Mouse (Mus musculus): ENCODE data around the gene Ptpn14. TPM values are rescaled to one million over a fixed set of nuclear protein-coding genes. Genes with fewer than 3 reads are reported as not detected.

The Ptpn14 gene
- polyA plus RNA-seq, 1 experiment from 2014 or later = 1.1 TPM

GRCm38 (mm10) chr1:189875439-189875861, 147.4 kb downstream of the Ptpn14 start:
- DNase-seq (ENCODE audit: low spot score) = no peak
- 40% methylated on average over 6 of the region's 6 CpGs for WGBS
- H3K27me3 ChIP-seq (replicated peaks; ENCODE audit: control insufficient read depth, insufficient read depth, low read length) = no peaks in the 10 kb centered on the region

DNA sequence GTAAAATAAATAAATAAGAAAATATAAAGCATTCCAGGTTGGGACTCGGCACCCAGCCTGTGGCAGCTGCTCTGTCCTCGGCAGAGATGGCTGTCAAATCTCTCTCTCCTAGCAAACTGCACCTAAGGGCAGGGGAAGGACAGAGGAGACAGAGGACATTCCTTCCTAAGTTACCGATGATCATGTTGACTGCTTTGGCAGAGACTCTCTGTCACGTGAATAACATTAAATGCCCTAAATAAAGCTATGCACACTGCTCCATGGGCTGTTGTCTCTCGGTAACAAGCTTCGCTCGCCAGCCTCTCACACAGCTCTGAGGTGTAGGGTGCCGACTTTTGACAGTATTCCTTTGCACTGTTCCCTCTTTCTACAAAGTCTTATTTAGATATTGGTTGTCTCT, 148.1 kb downstream of the Ptpn14 start:
- Histone ChIP-seq H3K36me3 (ENCODE audit: control insufficient read depth, insufficient read depth, low read length) (no peaks in the 10 kb centered on the region), H3K4me1 (ENCODE audit: control insufficient read depth, insufficient read depth, low read length) (no peaks in the 10 kb centered on the region), H3K4me3 (ENCODE audit: low read depth, low read length) (no peak overlapping the region), H3K9ac (ENCODE audit: low read length) (no peak overlapping the region), H3K27me3 (replicated peaks; ENCODE audit: control insufficient read depth, insufficient read depth, low read length) (no peaks in the 10 kb centered on the region), H3K9me3 (replicated peaks; ENCODE audit: control insufficient read depth, low read length) (no peaks in the 10 kb centered on the region), H3K4me2 (ENCODE audit: low read length) (no peak overlapping the region), H3K27ac (ENCODE audit: low read depth, low read length) (no peak overlapping the region)
- ATAC-seq = no peak
- WGBS = 84% methylated on average over 8 of the region's 8 CpGs
- DNase-seq (ENCODE audit: low spot score) = no peak

More at GRCm38 (mm10) chr1:189875439-189875861, 147.4 kb downstream of the Ptpn14 start:
- Histone ChIP-seq H3K27ac (ENCODE audit: low read depth, low read length) (no peak overlapping the region), H3K36me3 (ENCODE audit: control insufficient read depth, insufficient read depth, low read length) (no peaks in the 10 kb centered on the region), H3K4me1 (ENCODE audit: control insufficient read depth, insufficient read depth, low read length) (no peaks in the 10 kb centered on the region), H3K4me3 (ENCODE audit: low read depth, low read length) (no peak overlapping the region), H3K9ac (ENCODE audit: low read length) (no peak overlapping the region), H3K4me2 (ENCODE audit: low read length) (no peak overlapping the region), H3K9me3 (replicated peaks; ENCODE audit: control insufficient read depth, low read length) (no peaks in the 10 kb centered on the region)
- no peak for ATAC-seq

- no peaks in the 10 kb centered on the region for H3K27me3 ChIP-seq (replicated peaks; ENCODE audit: control insufficient read depth, insufficient read depth, low read length)
- H3K4me2 ChIP-seq (ENCODE audit: low read length) = no peak overlapping the region
- ATAC-seq = no peak
- no peaks in the 10 kb centered on the region for H3K36me3 ChIP-seq (ENCODE audit: control insufficient read depth, insufficient read depth, low read length)
- no peak overlapping the region for H3K9ac ChIP-seq (ENCODE audit: low read length)
- H3K4me1 ChIP-seq (ENCODE audit: control insufficient read depth, insufficient read depth, low read length) = no peaks in the 10 kb centered on the region
- H3K9me3 ChIP-seq (replicated peaks; ENCODE audit: control insufficient read depth, low read length) = no peaks in the 10 kb centered on the region
- DNase-seq (ENCODE audit: low spot score) = no peak
- H3K4me3 ChIP-seq (ENCODE audit: low read depth, low read length) = no peak overlapping the region
- H3K27ac ChIP-seq (ENCODE audit: low read depth, low read length) = no peak overlapping the region
- WGBS = 64% methylated on average over 2 of the region's 2 CpGs
These were observed 151.1 kb downstream of the Ptpn14 start for GRCm38 (mm10) chr1:189879212-189879611.

GRCm38 (mm10) chr1:189879965-189880364, 151.9 kb downstream of the Ptpn14 start:
- Histone ChIP-seq H3K27ac (ENCODE audit: low read depth, low read length) (no peak overlapping the region), H3K9me3 (replicated peaks; ENCODE audit: control insufficient read depth, low read length) (no peaks in the 10 kb centered on the region), H3K4me3 (ENCODE audit: low read depth, low read length) (no peak overlapping the region), H3K27me3 (replicated peaks; ENCODE audit: control insufficient read depth, insufficient read depth, low read length) (no peaks in the 10 kb centered on the region), H3K9ac (ENCODE audit: low read length) (no peak overlapping the region), H3K4me2 (ENCODE audit: low read length) (no peak overlapping the region), H3K4me1 (ENCODE audit: control insufficient read depth, insufficient read depth, low read length) (no peaks in the 10 kb centered on the region), H3K36me3 (ENCODE audit: control insufficient read depth, insufficient read depth, low read length) (no peaks in the 10 kb centered on the region)
- 76% methylated on average over 8 of the region's 8 CpGs for WGBS
- DNase-seq (ENCODE audit: low spot score) = no peak
- ATAC-seq = no peak

DNA sequence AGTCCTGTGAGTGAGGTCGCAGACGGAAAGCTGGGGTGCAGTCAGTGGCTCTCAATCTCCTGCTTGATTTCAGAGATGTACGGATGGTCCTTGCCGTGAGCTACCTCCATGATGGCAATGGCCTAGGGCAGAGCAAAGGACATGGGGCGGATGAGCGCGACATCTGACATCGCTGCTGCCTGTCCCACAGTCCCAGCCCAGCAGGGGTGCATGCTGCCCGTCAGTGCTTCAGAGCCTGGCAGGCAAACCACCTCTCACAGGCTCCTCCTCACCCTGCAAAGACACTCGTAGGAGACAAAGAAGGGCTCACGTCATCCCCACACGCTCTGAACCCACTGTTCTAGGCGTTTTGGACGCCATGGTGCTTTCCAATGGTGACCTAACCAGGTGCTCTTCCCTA, 152.7 kb downstream of the Ptpn14 start:
- Histone ChIP-seq H3K27ac (ENCODE audit: low read depth, low read length) (no peak overlapping the region), H3K4me1 (ENCODE audit: control insufficient read depth, insufficient read depth, low read length) (no peaks in the 10 kb centered on the region), H3K4me3 (ENCODE audit: low read depth, low read length) (no peak overlapping the region), H3K36me3 (ENCODE audit: control insufficient read depth, insufficient read depth, low read length) (no peaks in the 10 kb centered on the region), H3K4me2 (ENCODE audit: low read length) (no peak overlapping the region), H3K9me3 (replicated peaks; ENCODE audit: control insufficient read depth, low read length) (no peaks in the 10 kb centered on the region), H3K9ac (ENCODE audit: low read length) (no peak overlapping the region), H3K27me3 (replicated peaks; ENCODE audit: control insufficient read depth, insufficient read depth, low read length) (no peaks in the 10 kb centered on the region)
- WGBS = 79% methylated on average over 14 of the region's 14 CpGs
- no peak for DNase-seq (ENCODE audit: low spot score)
- no peak for ATAC-seq

DNA sequence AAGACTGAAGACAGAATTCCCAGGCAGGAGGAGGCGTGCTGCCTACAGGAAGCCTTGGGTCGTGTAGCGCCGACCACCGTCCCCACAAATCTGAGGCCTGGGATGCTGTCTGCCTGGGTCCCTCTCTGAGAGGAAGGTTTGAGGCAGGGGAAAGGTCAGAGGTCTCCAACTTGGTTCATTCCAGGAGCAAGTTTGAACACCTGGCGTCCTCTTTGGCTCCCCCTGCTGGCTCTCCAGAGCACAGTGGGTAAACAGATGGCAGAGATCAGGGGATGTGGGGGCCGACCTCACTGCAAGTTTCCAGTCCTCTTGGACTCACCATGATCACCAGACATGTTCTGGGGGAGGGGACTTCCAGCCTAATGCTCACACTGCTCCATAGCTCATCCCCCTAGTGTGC, 154.8 kb downstream of the Ptpn14 start:
- H3K4me2 ChIP-seq (ENCODE audit: low read length) = no peak overlapping the region
- peak; percentile 42 for DNase-seq (ENCODE audit: low spot score)
- no peak overlapping the region for H3K27ac ChIP-seq (ENCODE audit: low read depth, low read length)
- no peaks in the 10 kb centered on the region for H3K9me3 ChIP-seq (replicated peaks; ENCODE audit: control insufficient read depth, low read length)
- ATAC-seq = peak; percentile 24; the same call in 1 of the 2 replicates
- no peaks in the 10 kb centered on the region for H3K27me3 ChIP-seq (replicated peaks; ENCODE audit: control insufficient read depth, insufficient read depth, low read length)
- no peaks in the 10 kb centered on the region for H3K36me3 ChIP-seq (ENCODE audit: control insufficient read depth, insufficient read depth, low read length)
- 58% methylated on average over 7 of the region's 7 CpGs for WGBS
- H3K4me3 ChIP-seq (ENCODE audit: low read depth, low read length) = no peak overlapping the region
- no peaks in the 10 kb centered on the region for H3K4me1 ChIP-seq (ENCODE audit: control insufficient read depth, insufficient read depth, low read length)
- H3K9ac ChIP-seq (ENCODE audit: low read length) = no peak overlapping the region

DNA sequence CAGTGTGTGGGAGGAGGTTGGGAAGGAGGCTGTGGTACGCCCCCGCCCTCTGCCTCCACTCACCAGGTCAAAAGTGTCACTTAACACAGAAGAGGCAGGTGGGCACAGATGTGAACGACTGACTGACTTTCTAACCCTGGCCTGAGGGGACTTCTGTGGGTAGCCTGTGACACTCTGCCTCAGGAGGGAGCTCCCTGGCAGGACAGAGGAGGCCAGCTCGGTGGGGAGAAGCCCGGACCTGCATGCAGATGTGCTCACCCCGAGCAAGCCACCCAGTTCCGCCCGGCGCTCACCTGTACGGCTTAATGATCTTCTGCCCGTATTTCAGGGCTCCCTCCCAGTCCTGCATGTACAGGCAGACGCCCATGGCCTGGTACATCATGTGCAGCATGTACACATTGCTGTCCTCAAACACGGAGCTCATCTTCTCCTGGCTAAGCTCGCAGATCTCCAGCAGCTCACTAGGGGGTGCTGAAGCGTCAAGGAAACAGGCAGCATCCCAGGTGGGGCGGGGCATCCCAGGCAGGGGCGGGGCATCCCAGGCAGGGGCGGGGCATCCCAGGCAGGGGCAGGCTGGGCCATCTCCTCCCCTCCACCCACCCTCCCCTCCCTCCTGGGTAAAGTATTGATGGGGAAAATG, 155.6 kb downstream of the Ptpn14 start:
- 34% methylated on average over 18 of the region's 18 CpGs for WGBS
- no peaks in the 10 kb centered on the region for H3K9me3 ChIP-seq (replicated peaks; ENCODE audit: control insufficient read depth, low read length)

GRCm38 (mm10) chr1:189884951-189885350, 156.9 kb downstream of the Ptpn14 start:
- no peak overlapping the region for H3K4me3 ChIP-seq (ENCODE audit: low read depth, low read length)
- H3K36me3 ChIP-seq (ENCODE audit: control insufficient read depth, insufficient read depth, low read length) = no peaks in the 10 kb centered on the region
- DNase-seq (ENCODE audit: low spot score) (no peak), ATAC-seq (no peak)
- no peak overlapping the region for H3K27ac ChIP-seq (ENCODE audit: low read depth, low read length)
- no peaks in the 10 kb centered on the region for H3K4me1 ChIP-seq (ENCODE audit: control insufficient read depth, insufficient read depth, low read length)
- 67% methylated on average over 13 of the region's 13 CpGs for WGBS
- H3K9me3 ChIP-seq (replicated peaks; ENCODE audit: control insufficient read depth, low read length) = no peaks in the 10 kb centered on the region
- no peaks in the 10 kb centered on the region for H3K27me3 ChIP-seq (replicated peaks; ENCODE audit: control insufficient read depth, insufficient read depth, low read length)
- H3K9ac ChIP-seq (ENCODE audit: low read length) = no peak overlapping the region
- H3K4me2 ChIP-seq (ENCODE audit: low read length) = no peak overlapping the region

More for the DNA sequence above, 155.6 kb downstream of the Ptpn14 start:
- H3K4me2 ChIP-seq (ENCODE audit: low read length) = no peak overlapping the region
- no peak for DNase-seq (ENCODE audit: low spot score)
- H3K4me1 ChIP-seq (ENCODE audit: control insufficient read depth, insufficient read depth, low read length) = no peaks in the 10 kb centered on the region
- no peak for ATAC-seq
- H3K36me3 ChIP-seq (ENCODE audit: control insufficient read depth, insufficient read depth, low read length) = no peaks in the 10 kb centered on the region
- no peak overlapping the region for H3K4me3 ChIP-seq (ENCODE audit: low read depth, low read length)
- no peak overlapping the region for H3K9ac ChIP-seq (ENCODE audit: low read length)
- no peaks in the 10 kb centered on the region for H3K27me3 ChIP-seq (replicated peaks; ENCODE audit: control insufficient read depth, insufficient read depth, low read length)
- no peak overlapping the region for H3K27ac ChIP-seq (ENCODE audit: low read depth, low read length)

DNA sequence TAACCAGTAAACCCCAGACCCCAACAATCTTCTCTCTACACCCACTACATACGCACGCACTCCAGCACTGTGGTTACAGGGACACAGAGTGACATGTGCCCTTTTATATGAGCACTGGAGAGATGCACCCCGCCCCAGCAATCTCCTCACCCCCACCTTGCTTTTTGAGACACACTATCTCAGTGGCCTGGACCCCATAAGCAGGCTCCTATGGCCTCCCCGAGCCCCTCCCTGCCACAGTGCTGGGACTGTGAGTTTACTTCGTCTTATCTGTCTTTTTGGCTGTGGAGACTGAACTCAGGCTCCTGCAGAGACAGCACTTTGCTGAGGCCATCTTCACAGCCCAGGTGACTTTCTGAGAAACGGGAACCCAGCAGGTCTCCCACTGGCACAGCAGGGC, 157.9 kb downstream of the Ptpn14 start:
- Histone ChIP-seq H3K27me3 (replicated peaks; ENCODE audit: control insufficient read depth, insufficient read depth, low read length) (no peaks in the 10 kb centered on the region), H3K27ac (ENCODE audit: low read depth, low read length) (no peak overlapping the region), H3K36me3 (ENCODE audit: control insufficient read depth, insufficient read depth, low read length) (no peaks in the 10 kb centered on the region), H3K4me3 (ENCODE audit: low read depth, low read length) (no peak overlapping the region), H3K9ac (ENCODE audit: low read length) (no peak overlapping the region), H3K9me3 (replicated peaks; ENCODE audit: control insufficient read depth, low read length) (no peaks in the 10 kb centered on the region), H3K4me1 (ENCODE audit: control insufficient read depth, insufficient read depth, low read length) (no peaks in the 10 kb centered on the region), H3K4me2 (ENCODE audit: low read length) (no peak overlapping the region)
- DNase-seq (ENCODE audit: low spot score) = no peak
- ATAC-seq = no peak
- 77% methylated on average over 6 of the region's 6 CpGs for WGBS
